Mouse (Mus musculus) Muller cell, postnatal 12 days (primary cell): ENCODE results near the gene Gm13090.

ENCODE experiments used
- DNase-seq: peaks from one replicate; pipeline ENCODE4 v3.0.0-alpha.2; 2015; ENCODE audit errors: inconsistent ontology term

Gene Gm13090

GRCm38 (mm10) chr4:151089270-151089669 lies at the start of gene Gm13090:
TSS of gene Gm13090 (plus strand) at chr4:151089570.
- no peak for DNase-seq

DNA sequence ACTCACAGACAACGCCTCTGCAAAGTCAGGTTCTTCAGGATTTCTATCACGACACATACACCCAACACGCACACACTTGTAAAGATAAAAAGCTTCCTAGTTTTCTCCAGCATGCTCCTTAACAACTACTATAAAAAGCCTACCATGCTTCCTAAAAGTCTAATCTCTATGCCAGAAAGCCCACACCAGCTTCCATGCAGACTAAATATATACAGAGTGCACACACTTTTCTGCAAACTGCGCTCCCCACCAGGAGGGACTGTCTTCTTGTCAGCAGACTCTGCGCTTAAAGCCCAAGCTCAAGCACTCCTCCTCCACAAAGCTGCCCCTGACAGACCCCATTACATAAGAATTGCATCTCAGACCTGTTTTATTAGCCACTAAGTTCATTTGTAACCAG lies 47.9 kb upstream of the Gm13090 start:
- DNase-seq, result no peak

GRCm38 (mm10) chr4:151043281-151043680 lies 46.1 kb upstream of the Gm13090 start:
- DNase-seq, result peak; percentile 30

GRCm38 (mm10) chr4:151044037-151044943 lies 45.1 kb upstream of the Gm13090 start, which contains the start of gene Per3:
TSS of gene Per3 (minus strand) at chr4:151044665.
- peak; percentile 98 for DNase-seq

GRCm38 (mm10) chr4:151044944-151045570 lies 44.3 kb upstream of the Gm13090 start:
- DNase-seq, result no peak

DNA sequence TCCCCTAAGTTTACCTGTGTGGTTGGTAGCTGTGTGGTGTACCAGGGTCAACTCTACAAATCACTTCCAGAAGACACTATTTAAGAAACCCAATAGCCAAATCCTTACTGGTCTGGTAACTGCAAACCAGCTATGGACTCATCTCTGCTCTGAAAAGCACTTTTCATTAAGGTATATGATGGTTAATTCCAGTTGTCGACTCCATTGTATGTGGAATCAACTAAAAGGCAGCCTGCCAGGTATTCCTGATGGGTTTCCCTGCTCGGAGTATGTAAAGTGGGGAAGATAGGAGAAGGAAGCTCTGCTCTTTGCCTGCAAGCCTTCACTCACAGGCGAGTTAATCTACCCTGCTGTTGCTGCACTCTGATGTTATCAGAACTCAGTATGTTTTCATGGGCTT lies 42.8 kb upstream of the Gm13090 start:
- DNase-seq, result no peak

GRCm38 (mm10) chr4:151051162-151051561 lies 38.2 kb upstream of the Gm13090 start:
- no peak for DNase-seq

GRCm38 (mm10) chr4:151057347-151058321 lies 31.7 kb upstream of the Gm13090 start, which contains the start of gene Vamp3:
TSS of gene Vamp3 (minus strand) at chr4:151057963.
- peak; percentile 99 for DNase-seq

GRCm38 (mm10) chr4:151058634-151059033 lies 30.7 kb upstream of the Gm13090 start:
- DNase-seq, result no peak

- DNase-seq, result no peak
Measured at GRCm38 (mm10) chr4:151059566-151059965, 29.8 kb upstream of the Gm13090 start.

DNA sequence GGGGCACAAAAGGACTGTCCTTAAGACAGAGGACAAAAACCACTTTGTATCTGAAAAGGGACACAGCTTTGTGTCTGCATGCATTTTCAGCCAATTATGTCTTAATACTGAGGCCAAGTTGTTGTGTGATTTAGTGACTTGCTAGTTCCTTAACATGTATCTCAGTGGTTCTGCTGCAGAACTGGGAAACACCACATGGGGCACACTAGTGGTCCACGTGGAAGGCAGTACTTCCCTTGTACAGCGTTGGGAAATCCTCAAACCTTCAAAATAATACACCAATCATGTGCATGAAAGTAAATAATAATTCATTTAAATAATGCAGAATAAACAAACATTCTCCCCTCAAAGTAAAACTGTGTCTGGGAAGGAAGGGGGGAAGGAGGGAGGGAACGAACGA lies 20.6 kb upstream of the Gm13090 start:
- DNase-seq, result no peak

GRCm38 (mm10) chr4:151070962-151071361 lies 18.4 kb upstream of the Gm13090 start:
- no peak for DNase-seq

- peak; percentile 55 for DNase-seq
Measured at GRCm38 (mm10) chr4:151073108-151073744, 16.1 kb upstream of the Gm13090 start.

DNA sequence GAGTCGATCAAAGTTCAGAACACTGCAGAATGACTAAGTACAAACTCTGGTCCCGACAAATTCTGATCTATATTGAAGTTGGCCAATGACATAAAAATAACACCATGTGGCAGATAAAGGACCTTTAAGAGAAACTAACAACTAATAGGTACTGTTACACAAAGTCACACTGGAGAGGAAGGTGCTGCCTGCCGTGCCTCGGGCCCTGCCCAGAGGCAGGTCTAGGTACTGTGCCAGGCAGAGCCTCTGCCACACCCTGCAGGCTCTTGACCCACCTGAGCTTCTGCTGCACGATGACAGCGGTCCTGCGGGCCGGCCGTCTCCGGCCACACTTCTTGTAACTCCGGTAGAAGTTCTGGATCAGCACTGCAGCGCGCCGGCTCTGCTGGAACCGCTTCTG lies 14.6 kb upstream of the Gm13090 start:
- no peak for DNase-seq

DNA sequence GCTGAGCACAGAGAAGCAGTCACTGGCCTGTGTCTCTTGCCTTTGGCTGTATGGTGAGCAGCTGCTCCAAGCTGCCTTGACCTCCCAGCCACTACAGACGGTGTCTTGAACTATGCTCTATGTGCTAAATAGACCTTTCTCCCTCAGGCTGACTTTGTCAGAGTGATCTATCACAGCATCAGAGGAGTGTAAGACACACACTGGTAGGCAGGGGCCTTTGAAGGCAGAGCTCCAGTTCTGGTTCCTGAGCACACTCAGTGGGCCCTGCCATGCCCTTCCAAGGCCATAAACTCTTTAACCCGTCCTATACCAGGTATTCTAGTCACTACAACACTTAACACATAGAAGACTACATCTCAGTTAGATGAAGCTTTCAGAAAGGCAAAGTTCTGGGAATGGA lies 8.0 kb upstream of the Gm13090 start:
- no peak for DNase-seq

- no peak for DNase-seq
Measured at GRCm38 (mm10) chr4:151081977-151082376, 7.4 kb upstream of the Gm13090 start.

GRCm38 (mm10) chr4:151083027-151083426 lies 6.3 kb upstream of the Gm13090 start:
- no peak for DNase-seq

DNA sequence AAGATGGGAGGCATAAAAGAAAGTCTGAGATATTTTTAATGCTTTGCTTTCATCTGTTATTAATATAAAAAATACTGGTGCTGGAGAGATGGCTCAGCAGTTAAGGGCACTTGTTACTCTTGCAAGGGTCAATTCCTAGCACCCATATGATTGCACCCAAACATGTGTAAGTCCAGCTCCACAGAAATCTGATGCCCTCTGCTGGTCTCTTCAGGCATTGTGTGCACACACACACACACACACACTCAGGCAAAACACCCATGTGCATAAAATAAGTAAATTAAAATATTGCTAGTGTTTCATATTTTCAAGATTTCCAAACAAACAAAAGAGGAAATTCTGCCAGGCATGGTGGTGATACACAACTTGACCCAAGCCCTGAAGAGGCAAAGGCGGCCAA lies 2.0 kb upstream of the Gm13090 start:
- DNase-seq, result no peak

GRCm38 (mm10) chr4:151088819-151089218 lies 551 bp upstream of the Gm13090 start:
- DNase-seq, result peak; percentile 39

- no peak for DNase-seq
Measured at GRCm38 (mm10) chr4:151095207-151095606, 5.8 kb downstream of the Gm13090 start.
